Mouse (Mus musculus) MEL (cell line): Measurements from ENCODE around the gene Cir1. TPM values are rescaled to one million over a fixed set of nuclear protein-coding genes. Genes with fewer than 3 reads are reported as not detected.

Source experiments
- DNase-seq: peaks from one replicate; pipeline ENCODE4 v3.0.0; 2011; ENCODE audit warnings: low read depth, low spot score
- H3K27ac ChIP-seq: 2 replicates; pipeline ENCODE4 v1.5.1; 2012; ENCODE audit warnings: low read depth, mild to moderate bottlenecking, control low read depth, low read length, moderate library complexity; ENCODE audit not compliant: control insufficient read depth
- H3K27me3 ChIP-seq, 2 experiments: fragments of 150-350 bp in 1 of 2; sonication (generic) in 1 of 2; 2 replicates each; pipeline ENCODE4 v1.6.1; 2012; ENCODE audit warnings: low read length in 2 of 2, mild to moderate bottlenecking in 2 of 2, improper control_type of control experiment in 1 of 2, moderate library complexity in 1 of 2; ENCODE audit not compliant: insufficient read depth in 2 of 2, control insufficient read depth in 1 of 2
- H3K36me3 ChIP-seq, 2 experiments: 2 replicates each; pipeline ENCODE4 v1.6.1; 2012 to 2014; ENCODE audit warnings: low read length in 2 of 2, improper control_type of control experiment in 1 of 2, inconsistent platforms in 1 of 2, mild to moderate bottlenecking in 1 of 2; ENCODE audit not compliant: insufficient read depth in 2 of 2, control insufficient read depth in 1 of 2
- H3K4me1 ChIP-seq, 2 experiments: fragments of 150-350 bp in 1 of 2; sonication (generic) in 1 of 2; 2 replicates each; pipeline ENCODE4 v1.6.1; 2012; ENCODE audit warnings: low read length in 2 of 2, improper control_type of control experiment in 1 of 2, mild to moderate bottlenecking in 1 of 2; ENCODE audit not compliant: insufficient read depth in 2 of 2, control insufficient read depth in 1 of 2
- H3K4me3 ChIP-seq, 2 experiments: fragments of 150-350 bp in 1 of 2; sonication (generic) in 1 of 2; 2 replicates each; pipeline ENCODE4 v1.5.1; 2012; ENCODE audit warnings: low read depth in 2 of 2, low read length in 2 of 2, mild to moderate bottlenecking in 2 of 2, moderate library complexity in 2 of 2, control low read depth in 1 of 2, improper control_type of control experiment in 1 of 2; ENCODE audit not compliant: control insufficient read depth in 1 of 2, insufficient read depth in 1 of 2
- H3K79me2 ChIP-seq: 2 replicates; pipeline ENCODE4 v1.6.1; 2012; ENCODE audit warnings: mild to moderate bottlenecking, low read length, moderate library complexity; ENCODE audit not compliant: control insufficient read depth, poor library complexity, insufficient read depth
- H3K9ac ChIP-seq: 2 replicates; pipeline ENCODE4 v1.6.1; 2012; ENCODE audit warnings: low read depth, mild to moderate bottlenecking, control low read depth, low read length, moderate library complexity; ENCODE audit not compliant: control insufficient read depth, poor library complexity, severe bottlenecking
- H3K9me3 ChIP-seq: fragments of 150-350 bp; sonication (generic); replicated peaks from 2 replicates; pipeline ENCODE4 v1.6.1; 2012; ENCODE audit warnings: mild to moderate bottlenecking, low read length, improper control_type of control experiment, moderate library complexity; ENCODE audit not compliant: insufficient read depth
- BHLHE40 ChIP-seq: IDR thresholded peaks from 2 replicates; pipeline ENCODE4 v1.6.1; 2012; ENCODE audit warnings: low read depth, mild to moderate bottlenecking, inconsistent platforms, low read length, improper control_type of control experiment, borderline replicate concordance
- CHD2 ChIP-seq: IDR thresholded peaks from 2 replicates; pipeline ENCODE4 v1.6.1; 2011; ENCODE audit warnings: low read length, improper control_type of control experiment
- CTCF ChIP-seq, 3 experiments: IDR thresholded peaks in 2 of 3; conservative IDR thresholded peaks in 1 of 3; 2 replicates each; pipeline ENCODE4 v1.5.1; 2011 to 2012; ENCODE audit warnings: low read length in 3 of 3, low read depth in 2 of 3, mild to moderate bottlenecking in 2 of 3, improper control_type of control experiment in 1 of 3, inconsistent platforms in 1 of 3, mixed read lengths in 1 of 3, moderate library complexity in 1 of 3; ENCODE audit not compliant: control insufficient read depth in 1 of 3, insufficient read depth in 1 of 3, poor library complexity in 1 of 3, severe bottlenecking in 1 of 3
- E2F4 ChIP-seq: IDR thresholded peaks from 2 replicates; pipeline ENCODE4 v1.6.1; 2011; ENCODE audit warnings: low read depth, low read length, improper control_type of control experiment, borderline replicate concordance
- ELF1 ChIP-seq: IDR thresholded peaks from 2 replicates; pipeline ENCODE4 v1.6.1; 2014; ENCODE audit warnings: low read depth, mild to moderate bottlenecking, inconsistent platforms, low read length, improper control_type of control experiment, moderate library complexity
- EP300 ChIP-seq, 2 experiments: IDR thresholded peaks; 2 replicates each; pipeline ENCODE4 v1.6.1; 2011; ENCODE audit warnings: improper control_type of control experiment in 2 of 2, low read length in 2 of 2, low read depth in 1 of 2, mild to moderate bottlenecking in 1 of 2
- ETS1 ChIP-seq: IDR thresholded peaks from 2 replicates; pipeline ENCODE4 v1.6.1; 2012; ENCODE audit warnings: low read depth, mild to moderate bottlenecking, inconsistent platforms, low read length, improper control_type of control experiment, moderate library complexity
- GABPA ChIP-seq: IDR thresholded peaks from 2 replicates; pipeline ENCODE4 v1.6.1; 2012; ENCODE audit warnings: low read depth, mild to moderate bottlenecking, inconsistent platforms, low read length, improper control_type of control experiment, moderate library complexity
- GATA1 ChIP-seq: IDR thresholded peaks from 2 replicates; pipeline ENCODE4 v1.6.1; 2011; ENCODE audit warnings: low read depth, low read length, improper control_type of control experiment
- HCFC1 ChIP-seq: IDR thresholded peaks from 2 replicates; pipeline ENCODE4 v1.6.1; 2012; ENCODE audit warnings: low read depth, mild to moderate bottlenecking, inconsistent platforms, low read length, improper control_type of control experiment, moderate library complexity
- KAT2A ChIP-seq: conservative IDR thresholded peaks from 2 replicates; pipeline ENCODE4 v1.6.1; 2012; ENCODE audit warnings: low read depth, low read length, improper control_type of control experiment, inconsistent platforms
- MAX ChIP-seq: IDR thresholded peaks from 2 replicates; pipeline ENCODE4 v1.6.1; 2011; ENCODE audit warnings: low read length, improper control_type of control experiment
- MAZ ChIP-seq: IDR thresholded peaks from 2 replicates; pipeline ENCODE4 v1.6.1; 2012; ENCODE audit warnings: low read depth, mild to moderate bottlenecking, inconsistent platforms, low read length, improper control_type of control experiment
- MEF2A ChIP-seq: IDR thresholded peaks from 2 replicates; pipeline ENCODE4 v1.6.1; 2014; ENCODE audit warnings: low read depth, mild to moderate bottlenecking, inconsistent platforms, low read length, improper control_type of control experiment; ENCODE audit not compliant: poor library complexity, insufficient replicate concordance, severe bottlenecking; ENCODE audit errors: extremely low read depth
- MYB ChIP-seq: IDR thresholded peaks from 2 replicates; pipeline ENCODE4 v1.6.1; 2011; ENCODE audit warnings: mild to moderate bottlenecking, low read depth, low read length, improper control_type of control experiment
- NELFE ChIP-seq: IDR thresholded peaks from 2 replicates; pipeline ENCODE4 v1.6.1; 2011; ENCODE audit warnings: low read depth, low read length, improper control_type of control experiment
- NRF1 ChIP-seq: IDR thresholded peaks from 2 replicates; pipeline ENCODE4 v1.6.1; 2014; ENCODE audit warnings: low read depth, mild to moderate bottlenecking, inconsistent platforms, low read length, improper control_type of control experiment, moderate library complexity; ENCODE audit not compliant: poor library complexity, insufficient read depth, severe bottlenecking
- POLR2A ChIP-seq, 2 experiments: IDR thresholded peaks; 2 replicates each; pipeline ENCODE4 v1.6.1; 2011 to 2012; ENCODE audit warnings: low read length in 2 of 2, mild to moderate bottlenecking in 2 of 2, control low read depth in 1 of 2, improper control_type of control experiment in 1 of 2, low read depth in 1 of 2, moderate library complexity in 1 of 2; ENCODE audit not compliant: control insufficient read depth in 1 of 2, insufficient read depth in 1 of 2, poor library complexity in 1 of 2
- RAD21 ChIP-seq: IDR thresholded peaks from 2 replicates; pipeline ENCODE4 v1.6.1; 2011; ENCODE audit warnings: mild to moderate bottlenecking, low read depth, low read length, improper control_type of control experiment
- TAL1 ChIP-seq: IDR thresholded peaks from 2 replicates; pipeline ENCODE4 v1.6.1; 2012; ENCODE audit warnings: mild to moderate bottlenecking, inconsistent platforms, low read length, moderate library complexity, mixed read lengths
- TCF12 ChIP-seq: IDR thresholded peaks from 2 replicates; pipeline ENCODE4 v1.6.1; 2014; ENCODE audit warnings: low read depth, mild to moderate bottlenecking, inconsistent platforms, low read length, improper control_type of control experiment, moderate library complexity
- USF1 ChIP-seq: IDR thresholded peaks from 2 replicates; pipeline ENCODE4 v1.6.1; 2014; ENCODE audit warnings: low read depth, mild to moderate bottlenecking, inconsistent platforms, low read length, improper control_type of control experiment, moderate library complexity
- USF2 ChIP-seq, 2 experiments: IDR thresholded peaks; 2 replicates each; pipeline ENCODE4 v1.6.1; 2011 to 2012; ENCODE audit warnings: improper control_type of control experiment in 2 of 2, low read length in 2 of 2, borderline replicate concordance in 1 of 2, inconsistent platforms in 1 of 2, low read depth in 1 of 2, mild to moderate bottlenecking in 1 of 2; ENCODE audit not compliant: insufficient read depth in 1 of 2
- ZC3H11A ChIP-seq: IDR thresholded peaks from 2 replicates; pipeline ENCODE4 v1.6.1; 2012; ENCODE audit warnings: low read depth, mild to moderate bottlenecking, inconsistent platforms, low read length, improper control_type of control experiment
- ZKSCAN1 ChIP-seq: IDR thresholded peaks from 2 replicates; pipeline ENCODE4 v1.6.1; 2012; ENCODE audit warnings: low read depth, mild to moderate bottlenecking, inconsistent platforms, low read length, improper control_type of control experiment, moderate library complexity
- polyA plus RNA-seq, 2 experiments: library from polyadenylated mRNA; stranded (reverse) in 1 of 2; unstranded in 1 of 2; fragments of >175 nt in 1 of 2; fragments of >200 nt in 1 of 2; gene quantifications; 2 replicates each; pipeline versions ENCODE4 v1.2.1 to v1.2.4; 2012; ENCODE audit warnings: low replicate concordance in 2 of 2, low read depth in 1 of 2; ENCODE audit not compliant: insufficient read length in 2 of 2, insufficient read depth in 1 of 2, missing spikeins in 1 of 2
- total RNA-seq: library from RNA; depleted of rRNA; stranded (reverse); fragments of 300-350 nt; gene quantifications from 2 replicates; pipeline ENCODE4 v1.2.3, GENCODE M21; 2012

Gene Cir1
- total and polyA plus RNA-seq, 3 experiments, result 3.4 to 7.7 TPM; not detected in 1

- Histone ChIP-seq H3K27me3 (no peaks in the 10 kb centered on the region), H3K4me1 (no peaks in the 10 kb centered on the region), H3K9ac (no peak overlapping the region), H3K4me3 (no peak overlapping the region), H3K79me2 (no peaks in the 10 kb centered on the region), H3K27ac (no peak overlapping the region), H3K9me3 (no peaks in the 10 kb centered on the region), H3K36me3 (no peaks in the 10 kb centered on the region)
- no peak for DNase-seq
- TF ChIP-seq MEF2A (no peak), RAD21 (no peak), MYB (no peak), TCF12 (no peak), NRF1 (no peak), USF1 (no peak), NELFE (no peak), ZC3H11A (no peak), MAX (no peak), TAL1 (no peak), HCFC1 (no peak), ZKSCAN1 (no peak), CHD2 (no peak), KAT2A (no peak), POLR2A (IDR thresholded peaks at IDR 0.05; ENCODE audit: control insufficient read depth in 1 of 2, insufficient read depth in 1 of 2, low read depth in 1 of 2, low read length in 2 of 2, poor library complexity in 1 of 2) (no peak), MAZ (no peak)
Measured at GRCm38 (mm10) chr2:73335949-73336348, 23.4 kb upstream of the Cir1 start.

GRCm38 (mm10) chr2:73325871-73326270 is 13.4 kb upstream of the Cir1 start:
- H3K9me3 ChIP-seq, result no peaks in the 10 kb centered on the region
- no peak overlapping the region for H3K27ac ChIP-seq
- no peaks in the 10 kb centered on the region for H3K79me2 ChIP-seq
- no peak overlapping the region for H3K9ac ChIP-seq
- TF ChIP-seq ZC3H11A, result no peak
- TF ChIP-seq KAT2A, result no peak
- TF ChIP-seq TAL1, result no peak
- TF ChIP-seq ZKSCAN1, result no peak
- no peak for TF ChIP-seq BHLHE40
- no peak for TF ChIP-seq ETS1
- TF ChIP-seq GATA1, result no peak
- TF ChIP-seq E2F4, result no peak
- no peak for TF ChIP-seq CHD2
- TF ChIP-seq ELF1, result no peak
- TF ChIP-seq EP300 (IDR thresholded peaks at IDR 0.05; ENCODE audit: low read depth in 1 of 2, low read length in 2 of 2), result no peak
- TF ChIP-seq GABPA, result no peak
- TF ChIP-seq CTCF (IDR thresholded peaks at IDR 0.05 in 2 of 3, conservative IDR thresholded peaks at IDR 0.05 in 1 of 3; ENCODE audit: control insufficient read depth in 1 of 3, insufficient read depth in 1 of 3, low read depth in 2 of 3, low read length in 3 of 3, poor library complexity in 1 of 3, severe bottlenecking in 1 of 3), result no peak
- TF ChIP-seq USF2 (IDR thresholded peaks at IDR 0.05; ENCODE audit: borderline replicate concordance in 1 of 2, insufficient read depth in 1 of 2, low read depth in 1 of 2, low read length in 2 of 2), result no peak
- TF ChIP-seq MYB, result no peak
- no peaks in the 10 kb centered on the region for H3K36me3 ChIP-seq
- no peaks in the 10 kb centered on the region for H3K4me1 ChIP-seq
- H3K27me3 ChIP-seq, result no peaks in the 10 kb centered on the region
- no peak overlapping the region for H3K4me3 ChIP-seq
- no peak for DNase-seq
